11 mouse cellular contexts compared by ENCODE assay signal in the genomic region with DNA sequence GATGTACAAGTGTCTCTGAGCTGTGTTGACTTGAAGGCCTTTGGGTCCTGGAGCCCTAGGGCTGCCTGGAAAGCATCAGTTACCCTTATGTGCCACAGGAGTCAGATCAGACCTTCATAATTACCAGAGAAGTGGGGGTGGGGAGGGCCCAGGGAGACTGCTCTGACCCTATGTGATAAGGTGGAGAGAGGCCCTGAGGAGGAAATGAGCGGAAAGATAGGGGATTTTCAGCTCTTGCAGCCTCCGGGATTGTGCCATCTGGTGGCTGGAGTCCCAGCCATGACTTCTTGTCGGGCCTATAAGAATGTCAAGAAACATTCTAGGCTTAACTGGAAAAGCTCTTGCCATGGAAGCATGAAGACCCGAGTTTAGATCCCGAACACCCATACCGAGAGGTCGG. TPM values are rescaled to one million over a fixed set of nuclear protein-coding genes. Genes with fewer than 3 reads are reported as not detected.
DNase-seq lines count a peak whose midpoint lies in the region; ATAC-seq and TF ChIP-seq lines count a peak whose summit lies in the region.
"Had no signal": no experiment of that assay in that cellular context is flagged by ENCODE, and none has a peak within 500 bp of the region (broad histone marks: within the 10 kb centered on the region; RNA-seq: fewer than 3 reads in every experiment).

No protein-coding gene starts in this region.

- DNase-seq in adrenal gland, postnatal 10 days = peak; percentile 32
- no peak for DNase-seq in adrenal gland, adult 8-10 months
- no peak for DNase-seq in midbrain, postnatal 0 days (ENCODE audit: low spot score)
- no peak for DNase-seq in gastrocnemius, postnatal 4 days (ENCODE audit: low spot score in 2 of 2)
- no peak for DNase-seq in midbrain, embryonic 11.5 days (ENCODE audit: low spot score, missing footprints)
- DNase-seq: cerebellum, adult 8-10 months had no signal

- H3K4me1 ChIP-seq in midbrain, postnatal 0 days (ENCODE audit: insufficient read depth, low read length) = no peaks in the 10 kb centered on the region
- no peaks in the 10 kb centered on the region for H3K4me1 ChIP-seq in midbrain, embryonic 16.5 days (ENCODE audit: control insufficient read depth, insufficient read depth, low read length)
- peaks cover 49% of the 10 kb centered on the region for H3K4me1 ChIP-seq in liver, embryonic 15.5 days (replicated peaks)
- H3K4me1 ChIP-seq in stomach, embryonic 15.5 days = no peaks in the 10 kb centered on the region
- peaks cover 3% of the 10 kb centered on the region; the same call in 1 of the 2 replicates for H3K4me1 ChIP-seq in midbrain, embryonic 11.5 days (ENCODE audit: control insufficient read depth, insufficient read depth, low read length)

- H3K36me3 ChIP-seq in midbrain, postnatal 0 days (ENCODE audit: insufficient read depth, low read length) = no peaks in the 10 kb centered on the region
- H3K36me3 ChIP-seq in midbrain, embryonic 16.5 days (ENCODE audit: control insufficient read depth, insufficient read depth, low read length) = no peaks in the 10 kb centered on the region
- H3K36me3 ChIP-seq in liver, embryonic 15.5 days (replicated peaks) = no peaks in the 10 kb centered on the region
- H3K36me3 ChIP-seq in stomach, embryonic 15.5 days = no peaks in the 10 kb centered on the region
- no peaks in the 10 kb centered on the region for H3K36me3 ChIP-seq in midbrain, embryonic 11.5 days (ENCODE audit: control insufficient read depth, insufficient read depth, low read length)

- H3K9ac ChIP-seq in midbrain, postnatal 0 days (replicated peaks; ENCODE audit: low read length, poor library complexity, severe bottlenecking) = no peak overlapping the region
- no peak overlapping the region for H3K9ac ChIP-seq in midbrain, embryonic 16.5 days (ENCODE audit: low read depth, low read length)
- peak overlapping the region; percentile 22; the same call in 1 of the 2 replicates for H3K9ac ChIP-seq in liver, embryonic 15.5 days
- no peak overlapping the region for H3K9ac ChIP-seq in stomach, embryonic 15.5 days
- no peak overlapping the region for H3K9ac ChIP-seq in midbrain, embryonic 11.5 days (ENCODE audit: low read length)

- peak; percentile 45; the same call in 1 of the 2 replicates for TF ChIP-seq CTCF in midbrain, postnatal 0 days (IDR thresholded peaks at IDR 0.05)

- no peak overlapping the region for H3K4me2 ChIP-seq in midbrain, postnatal 0 days (ENCODE audit: low read depth, low read length, poor library complexity, severe bottlenecking)
- no peak overlapping the region for H3K4me2 ChIP-seq in midbrain, embryonic 16.5 days (ENCODE audit: low read length)
- peak overlapping the region; percentile 64 for H3K4me2 ChIP-seq in liver, embryonic 15.5 days
- no peak overlapping the region for H3K4me2 ChIP-seq in stomach, embryonic 15.5 days
- no peak overlapping the region for H3K4me2 ChIP-seq in midbrain, embryonic 11.5 days

- H3K9me3 ChIP-seq in midbrain, postnatal 0 days (ENCODE audit: low read length) = no peaks in the 10 kb centered on the region
- H3K9me3 ChIP-seq in midbrain, embryonic 16.5 days (replicated peaks; ENCODE audit: control insufficient read depth, low read length, poor library complexity, severe bottlenecking) = no peaks in the 10 kb centered on the region
- no peaks in the 10 kb centered on the region for H3K9me3 ChIP-seq in liver, embryonic 15.5 days (replicated peaks)
- no peaks in the 10 kb centered on the region for H3K9me3 ChIP-seq in stomach, embryonic 15.5 days
- H3K9me3 ChIP-seq in midbrain, embryonic 11.5 days (ENCODE audit: control insufficient read depth, low read length) = no peaks in the 10 kb centered on the region

- no peak for ATAC-seq in midbrain, postnatal 0 days (ENCODE audit: low FRiP score)
- ATAC-seq in midbrain, embryonic 16.5 days = no peak
- ATAC-seq in liver, embryonic 15.5 days (ENCODE audit: insufficient read depth) = peak; percentile 97
- ATAC-seq in stomach, embryonic 15.5 days (ENCODE audit: insufficient read depth, low FRiP score, low read depth) = peak; percentile 94
- no peak for ATAC-seq in midbrain, embryonic 11.5 days (ENCODE audit: low FRiP score)

- no peak overlapping the region for H3K27ac ChIP-seq in midbrain, postnatal 0 days (ENCODE audit: low read depth, low read length)
- no peak overlapping the region for H3K27ac ChIP-seq in midbrain, embryonic 16.5 days (ENCODE audit: low read length)
- peak overlapping the region; percentile 91 for H3K27ac ChIP-seq in liver, embryonic 15.5 days (replicated peaks)
- H3K27ac ChIP-seq in stomach, embryonic 15.5 days = no peak overlapping the region
- H3K27ac ChIP-seq in midbrain, embryonic 11.5 days (ENCODE audit: low read depth, low read length) = no peak overlapping the region
- H3K27ac ChIP-seq: left cerebral cortex, adult 2 months had no signal

- 71% methylated on average over 7 of the region's 7 CpGs for WGBS in midbrain, postnatal 0 days
- 83% methylated on average over 7 of the region's 7 CpGs for WGBS in midbrain, embryonic 16.5 days
- 25% methylated on average over 7 of the region's 7 CpGs for WGBS in liver, embryonic 15.5 days (ENCODE audit: insufficient replicate concordance)
- WGBS in stomach, embryonic 15.5 days = 64% methylated on average over 7 of the region's 7 CpGs
- WGBS in midbrain, embryonic 11.5 days = 82% methylated on average over 7 of the region's 7 CpGs

- no peaks in the 10 kb centered on the region for H3K27me3 ChIP-seq in midbrain, postnatal 0 days (ENCODE audit: insufficient read depth, low read length)
- no peaks in the 10 kb centered on the region for H3K27me3 ChIP-seq in midbrain, embryonic 16.5 days (ENCODE audit: control insufficient read depth, insufficient read depth, low read depth, low read length)
- peaks cover under 1% of the 10 kb centered on the region; the same call in 1 of the 2 replicates for H3K27me3 ChIP-seq in liver, embryonic 15.5 days
- no peaks in the 10 kb centered on the region for H3K27me3 ChIP-seq in stomach, embryonic 15.5 days (replicated peaks)
- H3K27me3 ChIP-seq in midbrain, embryonic 11.5 days (ENCODE audit: control insufficient read depth, insufficient read depth, low read length) = no peaks in the 10 kb centered on the region

- H3K4me3 ChIP-seq in midbrain, postnatal 0 days (ENCODE audit: low read depth, low read length) = no peak overlapping the region
- no peak overlapping the region for H3K4me3 ChIP-seq in midbrain, embryonic 16.5 days (ENCODE audit: low read depth, low read length)
- peak overlapping the region; percentile 15; the same call in 1 of the 2 replicates for H3K4me3 ChIP-seq in liver, embryonic 15.5 days (replicated peaks)
- no peak overlapping the region for H3K4me3 ChIP-seq in stomach, embryonic 15.5 days (replicated peaks)
- H3K4me3 ChIP-seq in midbrain, embryonic 11.5 days (ENCODE audit: low read depth, low read length) = no peak overlapping the region
- H3K4me3 ChIP-seq: left cerebral cortex, adult 2 months had no signal

RNA-seq across cellular contexts. Expression of gene Tubb1, which starts 3.2 kb away (rescaled TPM):
- total RNA-seq in adrenal gland, postnatal 10 days (2021) = 1 to 10 TPM; 1.0 to 1.3 TPM
- 1 to 10 TPM in 1 of 4 experiments, under 1 TPM in 3; 0.28 to 1.1 (median 0.76) TPM for total RNA-seq in adrenal gland, adult 8-10 months (2022)
- 0.11 and 0.33 TPM in 2 replicates for total RNA-seq in midbrain, postnatal 0 days (2014; rRNA removed)
- 0.16 and 0.25 TPM in 2 replicates for polyA plus RNA-seq in midbrain, postnatal 0 days (2015; fragmentation: Nextera tagmentation; extraction: Ambion mirVana)
- 0.43 and 0.48 TPM in 2 replicates for polyA plus RNA-seq in midbrain, embryonic 16.5 days (2015; fragmentation: Nextera tagmentation; extraction: Ambion mirVana)
- polyA plus RNA-seq in liver, embryonic 15.5 days (2015; fragmentation: Nextera tagmentation; extraction: Ambion mirVana) = 23.9 and 26.9 TPM in 2 replicates
- polyA plus RNA-seq in stomach, embryonic 15.5 days (2015; fragmentation: Nextera tagmentation; extraction: Ambion mirVana) = 1.8 and 2.3 TPM in 2 replicates
- total RNA-seq in gastrocnemius, postnatal 4 days (2021) = under 1 TPM; 0.26 to 0.52 TPM
- 5.3 and 6.8 TPM in 2 replicates for polyA plus RNA-seq in midbrain, embryonic 11.5 days (2014; fragmentation: Nextera tagmentation; extraction: Ambion mirVana)
- total RNA-seq: gastrocnemius, adult 8-10 months; left cerebral cortex, adult 2 months had no signal

RNA-seq across cellular contexts. Expression of gene Atp5e, which starts 10.2 kb away (rescaled TPM):
- 100 to 1,000 TPM; 569 to 676 TPM for total RNA-seq in adrenal gland, postnatal 10 days (2021)
- total RNA-seq in adrenal gland, adult 8-10 months (2022) = 100 to 1,000 TPM; 372 to 569 (median 481) TPM
- 553 TPM in 2 replicates for total RNA-seq in midbrain, postnatal 0 days (2014; rRNA removed)
- polyA plus RNA-seq in midbrain, postnatal 0 days (2015; fragmentation: Nextera tagmentation; extraction: Ambion mirVana) = 832 and 847 TPM in 2 replicates
- polyA plus RNA-seq in midbrain, embryonic 16.5 days (2015; fragmentation: Nextera tagmentation; extraction: Ambion mirVana) = 681 and 687 TPM in 2 replicates
- polyA plus RNA-seq in liver, embryonic 15.5 days (2015; fragmentation: Nextera tagmentation; extraction: Ambion mirVana) = 313 and 380 TPM in 2 replicates
- 673 and 703 TPM in 2 replicates for polyA plus RNA-seq in stomach, embryonic 15.5 days (2015; fragmentation: Nextera tagmentation; extraction: Ambion mirVana)
- 100 to 1,000 TPM; 771 to 884 TPM for total RNA-seq in gastrocnemius, postnatal 4 days (2021)
- polyA plus RNA-seq in midbrain, embryonic 11.5 days (2014; fragmentation: Nextera tagmentation; extraction: Ambion mirVana) = 694 and 705 TPM in 2 replicates

RNA-seq across cellular contexts. Expression of gene Ctsz, which starts 14.8 kb away (rescaled TPM):
- 100 to 1,000 TPM; 114 to 138 TPM for total RNA-seq in adrenal gland, postnatal 10 days (2021)
- 100 to 1,000 TPM; 162 to 226 (median 178) TPM for total RNA-seq in adrenal gland, adult 8-10 months (2022)
- 45.4 and 48.4 TPM in 2 replicates for total RNA-seq in midbrain, postnatal 0 days (2014; rRNA removed)
- 47.8 and 54.0 TPM in 2 replicates for polyA plus RNA-seq in midbrain, postnatal 0 days (2015; fragmentation: Nextera tagmentation; extraction: Ambion mirVana)
- polyA plus RNA-seq in midbrain, embryonic 16.5 days (2015; fragmentation: Nextera tagmentation; extraction: Ambion mirVana) = 54.8 and 63.3 TPM in 2 replicates
- polyA plus RNA-seq in liver, embryonic 15.5 days (2015; fragmentation: Nextera tagmentation; extraction: Ambion mirVana) = 122 and 142 TPM in 2 replicates
- 181 and 199 TPM in 2 replicates for polyA plus RNA-seq in stomach, embryonic 15.5 days (2015; fragmentation: Nextera tagmentation; extraction: Ambion mirVana)
- 10 to 100 TPM; 80.8 to 95.9 TPM for total RNA-seq in gastrocnemius, postnatal 4 days (2021)
- 93.7 and 102 TPM in 2 replicates for polyA plus RNA-seq in midbrain, embryonic 11.5 days (2014; fragmentation: Nextera tagmentation; extraction: Ambion mirVana)

RNA-seq across cellular contexts. Expression of gene Prelid3b, which starts 19.2 kb away (rescaled TPM):
- 100 to 1,000 TPM; 171 to 172 TPM for total RNA-seq in adrenal gland, postnatal 10 days (2021)
- 100 to 1,000 TPM in 2 of 4 experiments, 10 to 100 TPM in 2; 86.1 to 126 (median 107) TPM for total RNA-seq in adrenal gland, adult 8-10 months (2022)
- 61.0 and 63.4 TPM in 2 replicates for total RNA-seq in midbrain, postnatal 0 days (2014; rRNA removed)
- polyA plus RNA-seq in midbrain, postnatal 0 days (2015; fragmentation: Nextera tagmentation; extraction: Ambion mirVana) = 93.5 and 96.6 TPM in 2 replicates
- 109 and 110 TPM in 2 replicates for polyA plus RNA-seq in midbrain, embryonic 16.5 days (2015; fragmentation: Nextera tagmentation; extraction: Ambion mirVana)
- 79.4 and 79.5 TPM in 2 replicates for polyA plus RNA-seq in liver, embryonic 15.5 days (2015; fragmentation: Nextera tagmentation; extraction: Ambion mirVana)
- polyA plus RNA-seq in stomach, embryonic 15.5 days (2015; fragmentation: Nextera tagmentation; extraction: Ambion mirVana) = 113 and 114 TPM in 2 replicates
- 10 to 100 TPM; 58.9 to 62.8 TPM for total RNA-seq in gastrocnemius, postnatal 4 days (2021)
- 129 and 130 TPM in 2 replicates for polyA plus RNA-seq in midbrain, embryonic 11.5 days (2014; fragmentation: Nextera tagmentation; extraction: Ambion mirVana)

RNA-seq across cellular contexts. Expression of gene Nelfcd, which starts 38.1 kb away (rescaled TPM):
- 10 to 100 TPM; 55.1 to 62.2 TPM for total RNA-seq in adrenal gland, postnatal 10 days (2021)
- 10 to 100 TPM; 63.0 to 72.5 (median 65.3) TPM for total RNA-seq in adrenal gland, adult 8-10 months (2022)
- 42.7 and 52.3 TPM in 2 replicates for total RNA-seq in midbrain, postnatal 0 days (2014; rRNA removed)
- 95.7 and 96.9 TPM in 2 replicates for polyA plus RNA-seq in midbrain, postnatal 0 days (2015; fragmentation: Nextera tagmentation; extraction: Ambion mirVana)
- polyA plus RNA-seq in midbrain, embryonic 16.5 days (2015; fragmentation: Nextera tagmentation; extraction: Ambion mirVana) = 108 TPM in 2 replicates
- 71.7 and 79.6 TPM in 2 replicates for polyA plus RNA-seq in liver, embryonic 15.5 days (2015; fragmentation: Nextera tagmentation; extraction: Ambion mirVana)
- polyA plus RNA-seq in stomach, embryonic 15.5 days (2015; fragmentation: Nextera tagmentation; extraction: Ambion mirVana) = 91.7 and 92.4 TPM in 2 replicates
- 10 to 100 TPM; 58.8 to 77.5 TPM for total RNA-seq in gastrocnemius, postnatal 4 days (2021)
- 163 and 164 TPM in 2 replicates for polyA plus RNA-seq in midbrain, embryonic 11.5 days (2014; fragmentation: Nextera tagmentation; extraction: Ambion mirVana)

Comparison
In these comparisons a context has a peak if more than half of its experiments do, and no peak if none do; other contexts are left out.
1. ATAC-seq: peak in liver, embryonic 15.5 days (single experiment) and stomach, embryonic 15.5 days (single experiment); none in midbrain, postnatal 0 days (single experiment), midbrain, embryonic 16.5 days (single experiment) and midbrain, embryonic 11.5 days (single experiment).